Mouse (Mus musculus) limb, embryonic 10.5 days (tissue): Measurements from ENCODE around the gene Neurl1a. TPM values are rescaled to one million over a fixed set of nuclear protein-coding genes. Genes with fewer than 3 reads are reported as not detected.

ENCODE experiments used
- DNase-seq: peaks from one replicate; pipeline ENCODE4 v3.0.0-alpha.2; 2017; ENCODE audit warnings: low spot score
- H3K27ac ChIP-seq: fragments of 300-500 bp; sonication (generic); 2 replicates; pipeline ENCODE4 v1.5.1; 2016; ENCODE audit warnings: mild to moderate bottlenecking
- H3K27me3 ChIP-seq: fragments of 300-500 bp; sonication (generic); 2 replicates; pipeline ENCODE4 v1.6.1; 2016; ENCODE audit warnings: low read depth, mild to moderate bottlenecking; ENCODE audit not compliant: poor library complexity, severe bottlenecking
- H3K36me3 ChIP-seq: fragments of 300-500 bp; sonication (generic); 2 replicates; pipeline ENCODE4 v1.6.1; 2016; ENCODE audit warnings: mild to moderate bottlenecking, moderate library complexity
- H3K4me1 ChIP-seq: fragments of 300-500 bp; sonication (generic); 2 replicates; pipeline ENCODE4 v1.6.1; 2016
- H3K4me3 ChIP-seq: fragments of 300-500 bp; sonication (generic); 2 replicates; pipeline ENCODE4 v1.5.1; 2016; ENCODE audit warnings: mild to moderate bottlenecking, moderate library complexity
- H3K9me3 ChIP-seq: fragments of 300-500 bp; sonication (generic); replicated peaks from 2 replicates; pipeline ENCODE4 v1.6.1; 2016; ENCODE audit warnings: mild to moderate bottlenecking
- WGBS: fragments of 180-500 bp; shearing (Covaris S2); methylation state at CpG from one replicate; pipeline ENCODE4 v1.1.7; 2016; 5-methylcytosine and 5-hydroxymethylcytosine counted together
- polyA plus RNA-seq: library from polyadenylated mRNA; unstranded; fragments of >200 nt; fragmentation: Nextera tagmentation; extraction: Ambion mirVana; gene quantifications from 2 replicates; pipeline ENCODE4 v1.2.1, GENCODE M21; 2016

Neurl1a gene
- polyA plus RNA-seq, 1 experiment from 2014 or later = 7.7 TPM

GRCm38 (mm10) chr19:47204653-47205052, 26.0 kb downstream of the Neurl1a start:
- DNase-seq = no peak
- Histone ChIP-seq H3K4me3 (no peak overlapping the region), H3K9me3 (no peaks in the 10 kb centered on the region), H3K4me1 (peaks cover 27% of the 10 kb centered on the region), H3K27me3 (no peaks in the 10 kb centered on the region), H3K36me3 (no peaks in the 10 kb centered on the region), H3K27ac (no peak overlapping the region)
- WGBS = 91% methylated on average over 6 of the region's 6 CpGs

GRCm38 (mm10) chr19:47206126-47206525, 27.5 kb downstream of the Neurl1a start:
- Histone ChIP-seq H3K27ac (no peak overlapping the region), H3K4me1 (peaks cover 15% of the 10 kb centered on the region), H3K9me3 (no peaks in the 10 kb centered on the region), H3K27me3 (no peaks in the 10 kb centered on the region), H3K4me3 (no peak overlapping the region), H3K36me3 (no peaks in the 10 kb centered on the region)
- no peak for DNase-seq
- 83% methylated on average over 1 of the region's 1 CpGs for WGBS

GRCm38 (mm10) chr19:47210432-47210831, 31.8 kb downstream of the Neurl1a start:
- Histone ChIP-seq H3K4me3 (no peak overlapping the region), H3K4me1 (no peaks in the 10 kb centered on the region), H3K27me3 (no peaks in the 10 kb centered on the region), H3K27ac (no peak overlapping the region), H3K9me3 (no peaks in the 10 kb centered on the region), H3K36me3 (no peaks in the 10 kb centered on the region)
- DNase-seq = no peak
- WGBS = 88% methylated on average over 4 of the region's 4 CpGs

GRCm38 (mm10) chr19:47211609-47212312, 33.1 kb downstream of the Neurl1a start:
- H3K4me1 ChIP-seq = no peaks in the 10 kb centered on the region
- no peaks in the 10 kb centered on the region for H3K27me3 ChIP-seq
- no peak for DNase-seq
- WGBS = 87% methylated on average over 10 of the region's 10 CpGs
- H3K27ac ChIP-seq = no peak overlapping the region
- no peak overlapping the region for H3K4me3 ChIP-seq
- H3K9me3 ChIP-seq = no peaks in the 10 kb centered on the region
- H3K36me3 ChIP-seq = no peaks in the 10 kb centered on the region

- Histone ChIP-seq H3K27me3 (no peaks in the 10 kb centered on the region), H3K4me1 (no peaks in the 10 kb centered on the region), H3K36me3 (no peaks in the 10 kb centered on the region), H3K9me3 (no peaks in the 10 kb centered on the region), H3K4me3 (no peak overlapping the region), H3K27ac (no peak overlapping the region)
- no peak for DNase-seq
- 92% methylated on average over 7 of the region's 7 CpGs for WGBS
Observed at GRCm38 (mm10) chr19:47212401-47212800, 33.8 kb downstream of the Neurl1a start.

- no peaks in the 10 kb centered on the region for H3K4me1 ChIP-seq
- WGBS = 58% methylated on average over 1 of the region's 1 CpGs
- no peaks in the 10 kb centered on the region for H3K27me3 ChIP-seq
- DNase-seq = no peak
- no peak overlapping the region for H3K4me3 ChIP-seq
- H3K9me3 ChIP-seq = no peaks in the 10 kb centered on the region
- H3K27ac ChIP-seq = no peak overlapping the region
- H3K36me3 ChIP-seq = no peaks in the 10 kb centered on the region
Observed at GRCm38 (mm10) chr19:47213470-47213869, 34.9 kb downstream of the Neurl1a start.

GRCm38 (mm10) chr19:47216766-47217165, 38.1 kb downstream of the Neurl1a start:
- H3K27me3 ChIP-seq = no peaks in the 10 kb centered on the region
- WGBS = 87% methylated on average over 5 of the region's 5 CpGs
- no peaks in the 10 kb centered on the region for H3K4me1 ChIP-seq
- no peak for DNase-seq
- H3K4me3 ChIP-seq = no peak overlapping the region
- no peaks in the 10 kb centered on the region for H3K36me3 ChIP-seq
- H3K27ac ChIP-seq = no peak overlapping the region
- H3K9me3 ChIP-seq = no peaks in the 10 kb centered on the region

GRCm38 (mm10) chr19:47219622-47220021, 41.0 kb downstream of the Neurl1a start:
- Histone ChIP-seq H3K9me3 (no peaks in the 10 kb centered on the region), H3K27me3 (no peaks in the 10 kb centered on the region), H3K27ac (no peak overlapping the region), H3K4me1 (no peaks in the 10 kb centered on the region), H3K36me3 (no peaks in the 10 kb centered on the region), H3K4me3 (no peak overlapping the region)
- WGBS = 87% methylated on average over 4 of the region's 4 CpGs
- no peak for DNase-seq

GRCm38 (mm10) chr19:47220232-47220631, 41.6 kb downstream of the Neurl1a start:
- DNase-seq = no peak
- WGBS = 84% methylated on average over 2 of the region's 2 CpGs
- Histone ChIP-seq H3K27me3 (no peaks in the 10 kb centered on the region), H3K27ac (no peak overlapping the region), H3K4me1 (no peaks in the 10 kb centered on the region), H3K4me3 (no peak overlapping the region), H3K36me3 (no peaks in the 10 kb centered on the region), H3K9me3 (no peaks in the 10 kb centered on the region)

- WGBS = 83% methylated on average over 4 of the region's 4 CpGs
- no peaks in the 10 kb centered on the region for H3K27me3 ChIP-seq
Observed at GRCm38 (mm10) chr19:47221006-47221405, 42.4 kb downstream of the Neurl1a start.

GRCm38 (mm10) chr19:47221500-47222153, 43.0 kb downstream of the Neurl1a start:
- 86% methylated on average over 7 of the region's 7 CpGs for WGBS
- no peaks in the 10 kb centered on the region for H3K4me1 ChIP-seq
- no peak for DNase-seq

More at GRCm38 (mm10) chr19:47221006-47221405, 42.4 kb downstream of the Neurl1a start:
- DNase-seq = no peak
- no peak overlapping the region for H3K27ac ChIP-seq
- H3K4me3 ChIP-seq = no peak overlapping the region
- no peaks in the 10 kb centered on the region for H3K36me3 ChIP-seq
- no peaks in the 10 kb centered on the region for H3K9me3 ChIP-seq
- no peaks in the 10 kb centered on the region for H3K4me1 ChIP-seq

GRCm38 (mm10) chr19:47222154-47222840, 43.7 kb downstream of the Neurl1a start:
- no peak for DNase-seq
- Histone ChIP-seq H3K27me3 (0 out of 2 replicates have a peak, but pooled peaks cover 3% of the 10 kb centered on the region), H3K36me3 (no peaks in the 10 kb centered on the region), H3K9me3 (no peaks in the 10 kb centered on the region), H3K4me1 (no peaks in the 10 kb centered on the region), H3K4me3 (no peak overlapping the region), H3K27ac (no peak overlapping the region)
- WGBS = 91% methylated on average over 8 of the region's 8 CpGs

More at GRCm38 (mm10) chr19:47221500-47222153, 43.0 kb downstream of the Neurl1a start:
- Histone ChIP-seq H3K9me3 (no peaks in the 10 kb centered on the region), H3K4me3 (no peak overlapping the region), H3K36me3 (no peaks in the 10 kb centered on the region), H3K27ac (no peak overlapping the region), H3K27me3 (0 out of 2 replicates have a peak, but pooled peaks cover 3% of the 10 kb centered on the region)
